Mouse (Mus musculus) embryonic facial prominence, embryonic 11.5 days (tissue): Measurements from ENCODE around the gene Lrrc27. TPM values are rescaled to one million over a fixed set of nuclear protein-coding genes. Genes with fewer than 3 reads are reported as not detected.

Experiments
- ATAC-seq: fragments of 200-750 bp; cut with Nextera tagmentation; replicated peaks from 2 replicates; pipeline ENCODE4 v1.8.0; 2017; ENCODE audit warnings: low read depth; ENCODE audit not compliant: insufficient number of reproducible peaks, low FRiP score, low TSS enrichment
- DNase-seq: peaks from one replicate; pipeline ENCODE4 v3.0.0-alpha.2; 2015; ENCODE audit warnings: low spot score
- H3K27ac ChIP-seq: fragments of 300-500 bp; sonication (generic); replicated peaks from 2 replicates; pipeline ENCODE4 v1.5.1; 2014; ENCODE audit warnings: mild to moderate bottlenecking, low read depth, low read length, control low read depth
- H3K27me3 ChIP-seq: fragments of 300-500 bp; sonication (generic); 2 replicates; pipeline ENCODE4 v1.6.1; 2014; ENCODE audit warnings: mild to moderate bottlenecking, low read length, moderate library complexity, mixed read lengths; ENCODE audit not compliant: control insufficient read depth, insufficient read depth
- H3K36me3 ChIP-seq: fragments of 300-500 bp; sonication (generic); replicated peaks from 2 replicates; pipeline ENCODE4 v1.6.1; 2014; ENCODE audit warnings: low read depth, mild to moderate bottlenecking, low read length, moderate library complexity, mixed read lengths; ENCODE audit not compliant: control insufficient read depth, insufficient read depth
- H3K4me1 ChIP-seq: fragments of 300-500 bp; sonication (generic); 2 replicates; pipeline ENCODE4 v1.6.1; 2014; ENCODE audit warnings: low read length, mixed read lengths; ENCODE audit not compliant: control insufficient read depth, insufficient read depth
- H3K4me2 ChIP-seq: fragments of 300-500 bp; sonication (generic); 2 replicates; pipeline ENCODE4 v1.6.1; 2014; ENCODE audit warnings: low read depth, mild to moderate bottlenecking, control low read depth, low read length, moderate library complexity
- H3K4me3 ChIP-seq: fragments of 300-500 bp; sonication (generic); 2 replicates; pipeline ENCODE4 v1.5.1; 2014; ENCODE audit warnings: low read depth, low read length, control low read depth
- H3K9ac ChIP-seq: fragments of 300-500 bp; sonication (generic); replicated peaks from 2 replicates; pipeline ENCODE4 v1.6.1; 2014; ENCODE audit warnings: mild to moderate bottlenecking, control low read depth, low read length
- H3K9me3 ChIP-seq: fragments of 300-500 bp; sonication (generic); replicated peaks from 2 replicates; pipeline ENCODE4 v1.6.1; 2016; ENCODE audit warnings: mild to moderate bottlenecking, low read length, inconsistent platforms, mixed read lengths; ENCODE audit not compliant: control insufficient read depth
- WGBS: fragments of 180-500 bp; shearing (Covaris S2); extraction: QIAGEN DNeasy Blood & Tissue Kit; methylation state at CpG from one replicate; pipeline ENCODE4 v1.1.7; 2014; 5-methylcytosine and 5-hydroxymethylcytosine counted together
- polyA plus RNA-seq: library from polyadenylated mRNA; unstranded; fragments of >200 nt; fragmentation: Nextera tagmentation; extraction: Ambion mirVana; gene quantifications from 2 replicates; pipeline ENCODE4 v1.2.1, GENCODE M21; 2014

Lrrc27 gene
- polyA plus RNA-seq, 1 experiment from 2014 or later, result 5.8 TPM

DNA sequence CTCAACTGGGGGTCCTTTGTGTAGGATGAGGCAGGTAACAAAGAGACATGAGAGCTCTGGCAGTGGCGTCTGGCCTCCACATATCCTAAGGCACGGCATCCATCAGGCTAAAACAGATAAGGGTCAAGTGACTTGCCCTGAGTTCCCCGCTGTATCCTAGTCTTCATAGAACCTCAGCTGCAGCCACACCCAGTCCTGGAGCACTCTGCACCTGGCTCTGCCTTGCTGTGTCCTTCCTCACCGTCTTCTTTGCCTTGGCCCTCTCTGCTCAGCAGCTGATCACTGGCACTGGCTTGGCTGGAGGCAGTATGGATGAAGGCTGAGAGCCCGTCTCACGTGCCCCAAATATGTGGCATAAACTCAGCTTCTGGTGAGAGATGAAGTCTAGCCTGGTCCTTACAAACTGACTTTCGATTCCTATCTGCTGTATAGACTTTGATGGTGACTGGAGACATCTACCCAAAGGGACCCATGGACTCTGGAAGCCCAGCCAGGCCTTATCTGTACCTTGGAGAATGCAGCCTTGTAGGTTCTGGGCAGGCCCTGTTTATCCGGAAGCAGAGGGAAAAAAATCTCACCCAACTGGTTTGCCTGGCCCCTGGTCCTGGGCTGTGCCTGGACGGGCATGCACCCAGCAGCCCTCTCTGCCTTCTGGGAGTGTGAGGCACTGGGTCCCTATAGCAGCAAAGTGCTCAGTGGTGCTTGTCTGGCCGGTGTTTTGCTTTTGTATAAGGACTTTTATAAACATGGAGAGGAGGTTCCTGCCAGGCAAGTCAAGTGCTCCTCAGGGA is 45.2 kb downstream of the Lrrc27 start:
- Histone ChIP-seq H3K36me3 (no peaks in the 10 kb centered on the region; the same call in 1 of the 2 replicates), H3K4me2 (no peak overlapping the region), H3K27ac (no peak overlapping the region), H3K9ac (no peak overlapping the region), H3K4me1 (no peaks in the 10 kb centered on the region), H3K27me3 (no peaks in the 10 kb centered on the region), H3K4me3 (no peak overlapping the region), H3K9me3 (no peaks in the 10 kb centered on the region)
- DNase-seq, result peak; percentile 41
- WGBS, result 70% methylated on average over 10 of the region's 10 CpGs
- ATAC-seq, result no peak

DNA sequence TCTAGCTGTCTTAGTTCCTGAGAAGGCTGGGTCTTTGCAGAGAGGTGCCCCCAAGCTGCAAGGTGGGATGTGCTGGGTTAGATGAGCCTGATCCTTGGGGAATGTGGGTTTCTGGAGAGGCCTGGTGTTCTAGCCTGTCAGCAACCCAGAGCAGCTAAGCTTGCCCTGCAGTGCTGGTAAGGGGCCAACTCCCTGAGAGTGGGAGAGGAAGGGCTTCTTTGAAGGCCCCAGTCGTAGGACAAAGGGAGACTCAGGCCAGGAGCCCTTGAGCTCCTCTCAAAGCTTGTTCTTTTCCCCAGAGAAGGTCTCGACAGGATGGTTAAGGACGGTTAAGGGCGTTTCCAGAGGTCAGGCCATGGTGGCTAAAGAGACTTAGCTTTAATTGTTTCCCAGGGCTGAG is 51.5 kb downstream of the Lrrc27 start:
- Histone ChIP-seq H3K4me1 (no peaks in the 10 kb centered on the region), H3K4me3 (no peak overlapping the region), H3K27ac (no peak overlapping the region), H3K9me3 (no peaks in the 10 kb centered on the region), H3K36me3 (no peaks in the 10 kb centered on the region), H3K27me3 (no peaks in the 10 kb centered on the region), H3K4me2 (no peak overlapping the region), H3K9ac (0 out of 2 replicates have a peak overlapping the region, but pooled peaks have one; percentile 7)
- 26% methylated on average over 4 of the region's 4 CpGs for WGBS
- no peak for DNase-seq
- ATAC-seq, result no peak

- Histone ChIP-seq H3K4me2 (no peak overlapping the region), H3K36me3 (no peaks in the 10 kb centered on the region), H3K27me3 (no peaks in the 10 kb centered on the region), H3K4me3 (no peak overlapping the region), H3K9ac (no peak overlapping the region), H3K9me3 (no peaks in the 10 kb centered on the region), H3K4me1 (no peaks in the 10 kb centered on the region), H3K27ac (no peak overlapping the region)
- DNase-seq, result no peak
- ATAC-seq, result no peak
- 74% methylated on average over 6 of the region's 6 CpGs for WGBS
These were observed 52.8 kb downstream of the Lrrc27 start for GRCm38 (mm10) chr7:139265634-139266033.

DNA sequence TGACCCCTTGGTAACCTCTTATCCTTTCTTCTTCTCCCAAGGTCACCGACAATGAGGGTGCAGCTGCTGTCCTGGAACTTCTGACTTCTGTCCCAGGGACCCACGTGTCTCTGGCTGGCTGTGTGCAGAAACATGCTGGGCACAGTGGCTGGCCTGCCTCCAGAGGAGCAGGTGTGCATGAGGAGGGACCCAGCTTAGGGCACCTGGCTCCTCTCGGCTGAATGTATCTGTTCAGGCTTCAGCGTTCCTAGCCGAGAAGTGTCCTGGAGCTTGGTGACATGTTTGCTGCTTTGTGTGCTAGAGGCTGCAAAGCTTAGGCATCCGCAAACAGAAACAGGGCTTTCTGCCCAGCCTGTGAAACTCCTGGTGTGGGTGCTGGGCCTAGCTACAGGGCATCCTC is 53.6 kb downstream of the Lrrc27 start:
- Histone ChIP-seq H3K4me3 (no peak overlapping the region), H3K27me3 (no peaks in the 10 kb centered on the region), H3K9me3 (no peaks in the 10 kb centered on the region), H3K4me1 (no peaks in the 10 kb centered on the region), H3K9ac (no peak overlapping the region), H3K27ac (no peak overlapping the region), H3K4me2 (no peak overlapping the region), H3K36me3 (no peaks in the 10 kb centered on the region)
- WGBS, result 82% methylated on average over 6 of the region's 6 CpGs
- ATAC-seq, result no peak
- no peak for DNase-seq

DNA sequence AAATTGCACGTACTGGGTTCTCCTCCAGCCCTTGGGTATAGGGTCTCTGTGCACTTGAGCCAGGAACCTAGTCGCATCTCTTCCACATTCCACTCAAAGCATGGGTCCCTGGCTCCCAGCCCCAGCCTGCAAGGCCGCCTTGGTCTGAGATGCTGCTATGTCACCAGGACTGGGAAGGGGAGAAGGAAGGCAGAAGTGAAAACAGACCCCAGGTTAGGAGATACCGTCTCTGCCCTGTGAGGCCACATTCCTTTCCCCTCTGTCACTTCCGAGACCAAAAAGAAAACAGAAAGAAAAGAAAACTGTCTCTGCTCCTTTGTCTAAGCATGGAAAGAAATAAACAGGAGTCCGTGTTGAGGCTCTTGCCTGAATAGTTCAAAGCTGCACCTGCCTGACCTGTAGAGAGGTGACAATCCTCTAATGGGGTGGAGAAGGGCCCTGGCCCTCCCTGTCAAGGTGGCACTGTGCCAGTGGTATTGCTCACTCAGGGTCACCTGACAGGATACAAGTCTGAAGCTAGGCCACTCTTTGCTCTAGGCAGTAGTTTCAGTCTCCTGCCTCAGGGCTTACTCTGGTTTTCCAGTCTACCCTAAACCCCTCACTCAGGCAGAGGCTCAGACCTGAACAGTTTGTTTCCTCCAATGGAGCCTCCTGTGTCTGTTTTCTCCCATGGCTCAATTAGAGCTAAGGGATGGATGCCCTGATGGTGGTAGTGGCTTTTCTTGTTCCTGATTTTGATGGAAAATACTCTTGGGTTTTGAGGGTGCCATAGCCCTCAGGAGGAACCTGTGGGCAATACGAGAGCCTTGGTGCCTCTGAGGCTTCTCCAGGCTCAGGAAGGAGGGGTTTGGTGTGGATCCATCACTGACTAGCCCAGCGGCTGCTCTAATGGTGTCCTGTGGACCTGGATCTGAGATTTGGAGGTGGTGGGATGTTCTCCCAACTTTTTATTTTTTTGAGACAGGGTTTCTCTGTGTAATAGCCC is 54.4 kb downstream of the Lrrc27 start:
- no peaks in the 10 kb centered on the region for H3K4me1 ChIP-seq
- ATAC-seq (no peak), DNase-seq (no peak)
- no peak overlapping the region for H3K4me3 ChIP-seq
- no peak overlapping the region for H3K9ac ChIP-seq
- WGBS, result 61% methylated on average over 8 of the region's 8 CpGs
- no peaks in the 10 kb centered on the region for H3K27me3 ChIP-seq
- H3K36me3 ChIP-seq, result no peaks in the 10 kb centered on the region
- H3K9me3 ChIP-seq, result no peaks in the 10 kb centered on the region
- no peak overlapping the region for H3K4me2 ChIP-seq
- no peak overlapping the region for H3K27ac ChIP-seq

DNA sequence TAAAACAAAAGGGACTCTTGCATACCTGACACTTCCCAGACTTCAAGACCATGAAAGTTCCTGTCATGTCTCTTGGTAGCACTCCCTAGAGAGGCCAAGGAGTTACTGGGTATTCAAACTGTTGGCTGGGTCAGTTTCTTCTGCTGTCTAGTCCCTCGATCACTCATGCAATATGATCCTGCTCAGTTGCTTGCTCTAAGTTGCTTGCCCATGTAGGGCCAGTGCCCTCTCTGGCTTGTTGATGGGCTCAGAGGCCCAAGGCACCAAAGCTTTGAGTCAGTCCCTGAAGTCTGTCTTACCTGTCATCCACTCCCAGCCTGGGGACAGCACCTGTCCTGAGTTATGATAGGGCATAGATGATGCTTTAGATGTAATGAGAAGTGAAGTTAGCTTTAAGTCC is 58.0 kb downstream of the Lrrc27 start:
- ATAC-seq (no peak), DNase-seq (no peak)
- Histone ChIP-seq H3K36me3 (no peaks in the 10 kb centered on the region), H3K4me3 (no peak overlapping the region), H3K27me3 (no peaks in the 10 kb centered on the region), H3K4me1 (peaks cover 4% of the 10 kb centered on the region), H3K4me2 (no peak overlapping the region), H3K27ac (no peak overlapping the region), H3K9ac (no peak overlapping the region), H3K9me3 (no peaks in the 10 kb centered on the region)
- WGBS, result 70% methylated on average over 1 of the region's 1 CpGs

- Histone ChIP-seq H3K4me3 (no peak overlapping the region), H3K27me3 (no peaks in the 10 kb centered on the region), H3K4me1 (peaks cover 4% of the 10 kb centered on the region), H3K4me2 (no peak overlapping the region), H3K36me3 (no peaks in the 10 kb centered on the region), H3K9me3 (no peaks in the 10 kb centered on the region), H3K27ac (no peak overlapping the region), H3K9ac (no peak overlapping the region)
- DNase-seq (no peak), ATAC-seq (no peak)
- 90% methylated on average over 5 of the region's 5 CpGs for WGBS
These were observed 59.1 kb downstream of the Lrrc27 start for GRCm38 (mm10) chr7:139271871-139272270.
